Mouse (Mus musculus) ovary, adult 18-20 months (tissue): ENCODE results near the gene Gdf7.
A peak's percentile ranks its signal among the peaks of the same experiment; 100 is the strongest.

Experiments used
- DNase-seq: peaks from one replicate; pipeline ENCODE4 v3.0.0; 2022; ENCODE audit warnings: low spot score, mixed read lengths

The Gdf7 gene

DNA sequence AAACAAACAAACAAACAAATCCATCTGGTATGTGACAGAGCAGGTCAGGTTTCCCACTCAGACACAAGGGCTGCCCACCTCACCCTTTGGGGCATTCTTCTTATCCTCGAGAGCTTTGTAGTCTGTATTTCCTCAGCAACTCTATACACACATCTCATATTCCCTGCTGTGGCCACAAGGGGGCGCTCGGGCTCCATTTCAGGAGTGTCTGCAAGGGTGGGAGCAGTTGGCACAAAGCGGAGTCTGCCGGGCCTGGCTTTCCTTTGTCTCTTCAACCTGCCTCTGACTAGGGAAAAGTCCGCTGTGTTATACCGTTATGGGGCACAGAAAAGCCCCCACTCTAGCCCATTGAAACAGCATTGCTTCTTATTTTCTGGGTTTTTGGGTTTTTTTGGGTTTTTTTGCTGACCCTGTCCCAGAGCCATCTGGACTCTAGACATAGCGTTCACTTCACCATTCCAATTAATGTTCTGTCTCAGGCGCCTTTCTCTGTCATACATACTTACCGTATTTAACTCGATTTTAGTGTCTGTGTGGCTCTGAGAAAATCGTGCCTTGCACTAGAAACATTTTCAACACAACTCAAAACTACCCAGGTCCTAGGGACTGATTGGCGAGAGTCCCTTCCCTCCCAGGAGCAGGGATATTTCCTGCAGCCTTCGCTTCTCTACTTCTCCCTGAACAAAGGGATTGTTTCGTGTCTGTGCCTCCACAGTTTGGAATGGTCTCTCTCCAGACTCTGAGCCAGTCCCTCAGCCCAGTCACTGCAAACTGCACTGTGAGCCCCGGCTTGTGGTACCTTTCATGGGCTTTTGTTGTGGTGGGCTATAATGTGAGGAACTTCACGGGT is 25.3 kb upstream of the Gdf7 start:
- peak; percentile 80 for DNase-seq

DNA sequence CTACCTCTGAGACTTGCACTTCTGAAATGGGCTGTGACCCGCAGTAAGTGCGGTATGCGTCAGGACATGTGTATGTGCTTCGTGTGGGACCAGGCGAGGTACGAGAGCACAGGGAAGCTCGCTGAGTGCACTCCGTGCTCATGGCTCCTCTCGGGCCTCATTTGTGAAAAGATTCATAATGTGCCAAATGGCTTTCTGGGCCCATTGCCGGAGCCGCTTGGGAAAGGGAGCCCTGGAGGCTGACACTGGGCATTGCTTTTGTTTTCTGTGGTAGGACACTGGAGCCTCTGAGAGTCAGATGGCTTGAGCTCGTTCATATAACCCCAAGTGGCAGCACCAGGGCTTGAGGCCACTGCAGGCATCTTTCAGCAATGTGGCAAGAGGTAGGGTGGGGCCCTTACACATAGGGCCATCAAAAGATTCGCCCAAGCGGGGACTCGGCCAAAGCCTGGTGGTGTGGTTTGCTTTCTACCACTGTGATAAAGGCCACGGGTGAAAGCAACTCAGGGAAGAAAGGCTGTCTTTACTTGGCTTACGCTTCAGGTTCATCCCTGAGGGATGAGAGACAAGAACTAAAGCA is 24.3 kb upstream of the Gdf7 start:
- DNase-seq: no peak

DNA sequence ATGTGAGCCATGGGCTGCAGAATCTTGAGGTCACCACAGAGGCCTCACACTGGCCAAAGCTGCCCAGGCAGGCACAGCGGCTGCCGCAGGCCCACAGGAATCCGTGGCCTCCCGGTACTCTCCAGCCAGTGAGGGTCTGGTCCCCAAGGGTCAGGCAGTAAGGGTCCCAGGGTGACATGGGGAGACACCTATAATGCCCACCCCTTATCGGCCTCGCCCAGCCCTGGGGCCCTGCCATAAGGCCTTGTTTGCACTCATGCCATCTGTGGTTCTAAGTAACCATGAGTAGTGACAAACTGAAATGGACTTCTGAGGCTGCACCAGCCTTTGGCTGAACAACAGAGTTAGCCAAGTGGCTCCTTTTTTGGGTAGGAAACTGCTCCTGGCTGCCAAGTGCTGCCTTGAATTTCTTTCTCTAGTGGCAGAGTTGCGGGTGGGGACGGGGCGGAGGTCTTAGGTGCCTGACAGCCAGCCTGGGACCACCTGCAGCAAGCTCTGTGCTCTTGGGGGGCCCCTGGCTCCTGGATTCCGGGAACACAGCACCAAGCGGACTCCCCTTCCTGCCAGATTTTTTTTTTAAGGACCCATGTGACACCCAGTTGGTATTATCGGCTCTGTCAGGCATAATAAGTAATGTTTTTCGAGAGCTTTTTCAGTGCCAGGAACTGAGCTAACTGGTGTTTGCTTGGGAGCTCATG is 23.6 kb upstream of the Gdf7 start:
- no peak for DNase-seq

DNA sequence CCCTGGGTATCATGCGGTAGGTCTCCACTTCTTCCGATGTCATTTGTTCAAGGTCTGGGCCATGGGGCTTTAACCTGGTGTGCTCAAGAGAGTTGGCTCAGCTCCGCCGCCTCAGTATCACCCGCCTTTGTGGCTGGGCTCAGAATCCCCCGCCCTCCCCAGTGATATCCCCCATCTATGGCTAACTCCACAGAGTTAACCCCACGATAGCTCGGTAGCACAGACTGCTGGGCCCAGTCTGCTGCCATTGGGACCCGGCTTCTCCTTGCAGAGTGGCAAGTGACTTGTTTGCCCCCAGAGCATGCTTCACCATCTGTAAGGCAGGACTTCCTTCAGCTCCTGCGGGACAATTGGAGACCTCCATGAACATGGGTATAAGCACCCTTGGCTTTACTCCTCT is 22.3 kb upstream of the Gdf7 start:
- no peak for DNase-seq

DNA sequence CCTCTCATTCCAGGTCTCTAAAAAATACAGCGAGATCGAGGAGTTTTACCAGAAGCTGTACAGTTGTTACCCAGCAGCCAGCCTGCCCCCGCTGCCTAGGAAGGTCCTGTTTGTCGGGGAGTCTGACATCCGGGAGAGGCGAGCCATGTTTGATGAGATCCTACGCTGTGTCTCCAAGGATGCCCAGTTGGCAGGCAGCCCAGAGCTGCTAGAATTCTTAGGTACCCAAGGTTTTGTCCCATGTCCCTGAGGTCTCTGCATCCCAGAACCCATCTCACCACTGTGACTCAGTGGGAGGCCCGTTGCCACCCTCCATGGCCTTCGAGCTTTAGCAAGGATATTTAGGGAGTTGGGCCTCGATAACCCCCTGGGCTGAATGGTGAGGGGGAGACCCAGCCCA is 19.8 kb upstream of the Gdf7 start:
- no peak for DNase-seq

DNA sequence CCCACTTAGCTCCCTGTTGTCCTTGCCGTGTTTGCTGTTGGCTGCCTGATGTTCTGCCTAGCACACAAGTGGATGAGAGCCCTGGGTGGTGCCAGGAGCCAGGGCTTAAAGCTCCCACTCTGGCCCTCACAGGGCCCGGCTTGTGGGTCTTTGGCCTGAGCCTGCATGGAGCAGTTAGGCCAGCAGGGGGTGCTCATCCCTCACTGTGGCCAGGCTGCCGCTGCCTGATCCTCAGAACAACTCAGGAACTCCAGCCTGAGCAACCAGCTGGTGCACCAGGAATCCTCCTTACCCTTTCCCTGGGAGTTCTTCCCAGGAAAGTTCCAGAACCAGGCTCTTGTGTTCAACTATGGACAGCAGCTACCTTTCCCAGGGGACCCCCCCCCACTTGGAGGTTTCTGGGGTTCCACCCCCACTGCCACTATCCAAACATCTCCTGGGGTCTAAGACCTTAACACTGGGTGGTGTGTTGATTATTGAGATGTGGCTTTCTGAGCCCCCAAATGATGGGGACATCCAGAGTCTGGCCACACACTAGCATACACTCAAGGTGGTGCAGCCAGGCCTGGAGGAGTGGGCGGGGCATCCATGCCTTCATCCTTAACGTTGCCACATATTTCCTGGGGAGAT is 18.4 kb upstream of the Gdf7 start:
- no peak for DNase-seq

DNA sequence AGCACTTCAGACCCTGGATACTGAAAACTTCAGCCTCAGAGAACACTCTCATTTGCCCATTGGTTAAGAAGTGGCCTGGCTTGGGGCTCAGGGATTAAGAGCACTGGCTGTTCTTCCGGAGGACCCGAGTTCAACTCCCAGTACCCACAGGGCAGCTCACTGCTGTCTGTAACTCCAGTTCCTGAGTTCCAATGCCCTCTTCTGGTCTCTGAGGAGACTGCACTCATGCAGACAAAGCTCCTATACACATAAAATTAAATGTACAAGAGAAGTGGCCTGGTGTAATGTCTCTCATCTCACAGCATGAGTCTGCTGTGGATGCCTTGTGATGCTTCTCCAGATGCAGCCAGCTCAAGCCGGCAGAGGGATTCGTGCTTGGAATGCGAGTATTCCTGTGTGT is 14.8 kb upstream of the Gdf7 start:
- no peak for DNase-seq

DNA sequence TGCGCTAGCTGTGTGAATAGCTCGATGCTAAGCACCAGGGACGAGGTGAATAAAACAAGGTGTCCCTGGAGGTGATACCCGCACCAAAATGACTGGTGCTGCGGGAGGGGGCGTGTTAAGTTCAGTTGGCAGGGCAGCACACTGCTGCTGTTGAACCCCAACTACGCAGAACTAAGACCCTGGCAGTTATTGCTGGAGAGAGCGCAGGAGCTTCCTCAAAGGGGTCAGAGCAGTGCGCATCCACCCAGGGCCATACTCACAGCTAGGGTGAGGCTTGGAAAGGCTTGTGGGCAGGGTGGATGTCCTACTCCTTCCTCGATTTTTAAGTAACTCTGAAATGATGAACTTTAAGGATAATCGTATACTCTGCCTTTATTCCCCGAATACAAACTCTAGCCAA is 12.0 kb upstream of the Gdf7 start:
- DNase-seq: no peak

DNA sequence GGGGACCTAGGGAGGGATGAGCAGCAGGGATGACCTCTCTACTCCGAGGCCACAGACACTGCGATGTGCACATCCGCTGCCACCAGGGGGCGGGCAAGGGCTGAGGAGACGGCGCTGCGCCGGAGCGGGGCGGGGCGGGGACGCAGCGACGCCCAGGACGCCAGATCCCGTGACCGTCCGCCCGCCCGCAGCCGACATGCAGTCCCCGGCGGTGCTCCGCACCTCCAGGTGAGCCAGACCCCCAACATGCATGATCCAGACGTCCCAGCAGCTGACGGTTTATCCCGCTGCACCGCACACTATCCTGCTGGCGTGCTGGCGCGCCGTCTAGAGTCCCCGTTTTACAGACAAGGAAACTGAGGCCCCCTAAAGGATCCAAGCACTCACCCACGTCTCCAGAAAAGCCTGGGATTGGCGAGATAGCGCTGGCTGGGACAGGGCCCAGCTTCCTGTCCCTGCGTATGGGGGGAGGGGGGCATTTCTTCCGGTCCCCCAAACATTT is 11.6 kb upstream of the Gdf7 start, which contains the start of gene Hs1bp3:
TSS of gene Hs1bp3 (plus strand) at position 163 of the 502 bp plus-strand sequence.
- DNase-seq: peak; percentile 58

DNA sequence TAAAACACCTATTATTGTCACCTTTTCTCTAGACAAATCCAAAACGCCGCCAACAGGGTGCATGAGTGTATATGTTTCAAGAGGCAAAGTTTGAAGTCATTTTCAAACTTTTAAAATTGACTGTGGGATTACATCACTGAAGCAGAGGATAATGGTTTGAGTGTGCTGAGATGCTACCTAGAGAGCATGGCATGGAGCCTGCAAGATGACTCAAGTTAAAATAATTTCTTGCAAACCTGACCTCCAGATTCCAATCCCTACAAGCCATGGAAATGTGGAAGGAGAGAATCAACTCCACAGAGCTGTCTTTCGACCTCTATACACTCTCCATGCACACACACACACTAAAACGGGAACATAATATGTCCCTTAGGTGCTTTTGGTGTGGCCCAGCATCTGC is 10.5 kb upstream of the Gdf7 start:
- no peak for DNase-seq

DNA sequence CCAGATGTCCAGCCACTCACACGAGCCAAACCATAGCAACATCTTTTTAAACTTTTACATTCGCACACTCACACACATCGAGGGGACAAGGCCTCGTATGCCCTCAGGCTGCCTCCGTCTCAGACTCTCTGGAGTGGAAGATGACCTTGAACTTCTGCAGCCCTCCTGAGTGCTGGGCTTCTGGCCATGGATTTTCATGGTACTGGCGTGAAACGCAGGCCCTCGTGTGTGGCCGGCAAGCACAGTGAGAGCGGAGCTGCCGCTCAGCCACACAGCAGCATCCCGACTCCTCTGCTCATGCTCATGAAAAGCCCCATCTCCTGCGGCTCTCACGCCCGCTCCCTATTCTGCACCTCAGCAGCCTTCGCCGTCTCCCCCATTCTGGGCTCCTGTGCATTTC is 9.2 kb upstream of the Gdf7 start:
- DNase-seq: no peak

DNA sequence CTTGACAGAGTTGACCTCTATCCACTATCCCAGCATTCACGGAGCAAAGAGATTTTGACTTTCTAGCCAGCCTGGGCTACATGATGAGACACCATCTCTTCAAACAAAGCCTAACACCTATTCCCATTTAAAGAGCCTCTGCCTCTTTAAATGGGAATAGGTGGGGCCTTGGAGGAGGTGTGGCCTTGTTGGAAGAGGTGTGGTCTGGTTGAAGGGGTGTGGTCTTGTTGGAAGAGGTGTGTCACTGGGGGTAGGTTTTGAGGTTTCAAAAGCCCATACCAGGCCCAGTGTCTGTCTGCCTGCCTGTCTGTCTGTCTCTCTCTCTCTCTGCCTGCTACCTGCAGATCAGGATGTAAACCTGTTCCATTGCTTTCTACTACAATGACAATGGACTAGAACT is 5.2 kb upstream of the Gdf7 start:
- DNase-seq: no peak

DNA sequence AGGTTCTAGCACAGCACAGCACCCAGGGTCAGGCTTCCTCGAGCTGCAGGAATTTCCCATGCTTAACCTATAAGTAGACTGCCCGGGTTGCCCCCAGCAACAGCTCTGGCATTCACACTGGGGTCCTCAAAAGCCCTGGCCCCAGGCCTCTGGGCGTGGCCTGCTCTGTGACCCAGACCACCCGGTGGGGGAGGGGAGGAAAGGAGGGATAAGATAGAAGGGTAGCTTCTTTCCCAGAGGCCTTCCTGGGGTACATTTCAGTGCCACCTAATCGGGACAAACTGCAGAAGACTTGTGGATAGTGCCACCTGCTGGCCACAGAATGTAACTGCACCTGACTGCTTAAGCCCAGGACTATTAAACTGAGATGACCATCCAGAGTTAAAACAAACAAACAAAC is 4.7 kb upstream of the Gdf7 start:
- no peak for DNase-seq

DNA sequence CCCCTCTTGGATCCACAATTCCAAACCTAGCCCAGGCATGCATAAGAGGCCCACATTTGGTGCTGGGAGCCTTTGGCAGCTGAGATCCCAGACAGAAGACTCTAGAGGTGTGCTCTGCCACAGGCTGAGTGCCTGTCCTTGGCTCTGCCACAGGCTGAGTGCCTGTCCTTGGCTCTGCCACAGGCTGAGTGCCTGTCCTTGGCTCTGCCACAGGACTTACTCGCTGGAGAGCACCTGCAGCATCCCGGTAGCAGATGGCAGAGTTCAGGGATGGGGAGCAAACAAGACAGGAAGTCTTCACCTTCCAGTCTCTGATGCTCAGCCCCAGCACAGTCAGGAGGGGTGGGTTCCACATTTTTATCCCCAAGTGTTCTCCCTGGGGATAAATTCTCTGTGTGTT is 3.5 kb upstream of the Gdf7 start:
- DNase-seq: no peak

DNA sequence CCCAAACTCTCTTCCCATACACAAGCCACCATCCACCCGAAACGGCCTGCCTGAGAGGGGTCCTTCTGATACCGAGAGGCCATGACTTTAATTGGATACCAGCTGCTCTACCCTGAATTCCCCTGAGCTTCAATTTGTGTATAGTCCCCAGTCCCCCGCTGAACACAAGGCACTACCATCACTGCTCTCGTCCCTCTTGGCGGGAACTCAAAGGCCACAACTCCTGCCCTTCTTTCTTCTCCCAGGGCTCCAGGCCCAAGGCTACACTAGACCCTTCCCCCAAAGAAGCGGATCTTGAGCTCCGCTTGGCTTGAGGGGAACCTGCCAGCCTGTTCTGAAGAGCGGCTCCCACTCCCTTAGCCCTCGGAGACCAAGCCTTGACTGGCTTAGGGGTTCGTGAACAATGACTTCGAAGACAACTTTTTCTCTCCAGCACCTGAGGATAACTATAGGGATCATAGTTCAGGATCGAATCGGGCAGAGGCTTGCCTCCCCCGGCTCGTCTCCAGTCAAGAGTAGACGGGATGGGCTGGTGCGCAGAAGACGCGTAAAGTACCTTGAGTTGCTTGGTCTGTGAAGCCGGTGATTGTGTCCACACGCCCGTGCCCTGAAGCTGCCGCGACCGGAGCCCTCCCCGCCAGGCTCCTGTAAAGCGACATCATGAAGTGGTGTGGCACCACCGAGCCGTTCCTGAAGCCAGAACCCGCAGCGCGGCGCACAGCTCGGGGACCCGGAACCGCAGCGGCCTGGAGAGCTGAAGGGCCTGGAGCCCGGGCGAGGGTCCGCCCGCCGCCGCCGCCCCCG is 541 bp downstream of the Gdf7 start:
- no peak for DNase-seq

DNA sequence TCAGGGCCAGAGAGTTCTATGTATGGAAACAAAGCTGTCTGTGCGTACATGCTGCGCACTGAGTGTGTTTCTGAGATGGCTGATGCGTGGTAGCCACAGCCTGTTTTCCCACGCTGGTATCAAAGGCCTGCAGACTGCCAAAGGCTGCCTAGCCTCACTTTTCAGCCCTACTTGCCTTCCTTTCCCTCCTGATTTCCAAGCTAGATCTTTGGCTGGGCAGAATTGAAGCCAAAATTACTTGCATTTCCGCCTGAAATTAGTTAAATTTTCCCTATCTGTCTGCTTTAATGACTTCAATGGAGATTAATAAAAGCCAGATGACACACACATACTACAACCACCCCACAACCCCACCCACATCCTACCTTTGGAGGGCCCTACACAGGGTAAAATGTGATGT is 1.2 kb downstream of the Gdf7 start:
- no peak for DNase-seq

DNA sequence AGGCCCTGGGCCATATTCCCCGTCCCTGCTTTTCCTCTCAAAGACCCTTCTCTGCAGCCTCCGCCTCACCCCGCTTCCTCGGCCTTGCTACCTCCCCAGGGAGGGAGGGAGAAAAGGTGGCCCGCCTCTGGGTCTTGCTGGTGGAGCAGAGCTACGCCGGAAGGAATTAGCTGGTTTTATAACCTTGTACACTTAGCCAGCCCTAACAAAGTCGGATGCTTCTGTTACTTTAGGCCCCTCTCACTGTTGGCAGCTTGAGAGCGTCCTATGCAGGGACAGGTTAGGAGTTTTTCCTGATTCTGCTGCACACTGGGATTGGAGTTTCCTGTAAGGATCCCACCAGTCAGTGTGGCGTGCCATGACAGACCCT is 1.7 kb downstream of the Gdf7 start:
- DNase-seq: no peak

DNA sequence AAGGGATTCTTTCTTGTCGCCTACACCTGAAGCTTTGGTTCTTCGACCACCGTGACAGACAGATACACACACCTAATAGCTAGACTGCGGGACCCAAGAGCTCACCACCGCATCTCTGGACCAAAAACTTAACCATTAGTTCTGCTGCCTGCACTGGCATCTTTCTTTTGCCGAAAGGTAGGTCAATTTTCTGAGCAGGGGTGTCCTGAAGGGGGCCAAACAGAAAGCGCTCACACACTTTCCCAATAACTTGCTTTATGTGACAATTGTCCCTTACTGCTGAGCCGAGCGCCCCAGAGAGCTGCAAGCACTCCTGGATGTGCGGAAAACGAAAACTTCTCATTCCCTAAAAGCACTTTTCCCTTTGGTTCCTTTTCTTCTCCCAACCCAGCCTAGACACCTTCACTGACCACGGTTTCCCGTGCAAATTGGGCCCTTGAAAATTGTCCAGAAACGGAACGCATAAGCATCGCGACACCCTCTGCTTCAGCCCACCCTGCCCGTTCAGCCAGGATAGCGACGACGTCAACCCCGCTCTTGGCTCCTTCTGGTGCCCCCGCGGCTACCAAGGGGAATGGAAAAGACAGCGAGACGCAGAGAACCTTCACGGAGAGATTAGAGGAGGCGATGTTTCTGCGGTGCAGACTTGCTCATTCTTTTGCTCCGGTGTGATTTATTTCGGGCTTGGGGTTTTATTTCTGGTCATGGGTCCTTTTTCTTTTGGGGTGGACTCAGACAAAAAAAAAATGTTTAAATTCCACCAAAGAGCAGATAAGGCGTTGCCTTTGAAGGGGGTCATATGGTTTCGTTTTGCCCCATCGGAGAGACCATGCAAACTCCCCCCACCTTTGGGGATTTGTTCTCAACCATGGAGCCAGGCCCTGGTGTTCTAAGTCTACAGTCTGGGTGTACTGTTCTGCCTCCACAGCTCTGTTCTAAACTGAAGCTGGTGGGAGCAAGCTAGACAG is 2.3 kb downstream of the Gdf7 start:
- no peak for DNase-seq

DNA sequence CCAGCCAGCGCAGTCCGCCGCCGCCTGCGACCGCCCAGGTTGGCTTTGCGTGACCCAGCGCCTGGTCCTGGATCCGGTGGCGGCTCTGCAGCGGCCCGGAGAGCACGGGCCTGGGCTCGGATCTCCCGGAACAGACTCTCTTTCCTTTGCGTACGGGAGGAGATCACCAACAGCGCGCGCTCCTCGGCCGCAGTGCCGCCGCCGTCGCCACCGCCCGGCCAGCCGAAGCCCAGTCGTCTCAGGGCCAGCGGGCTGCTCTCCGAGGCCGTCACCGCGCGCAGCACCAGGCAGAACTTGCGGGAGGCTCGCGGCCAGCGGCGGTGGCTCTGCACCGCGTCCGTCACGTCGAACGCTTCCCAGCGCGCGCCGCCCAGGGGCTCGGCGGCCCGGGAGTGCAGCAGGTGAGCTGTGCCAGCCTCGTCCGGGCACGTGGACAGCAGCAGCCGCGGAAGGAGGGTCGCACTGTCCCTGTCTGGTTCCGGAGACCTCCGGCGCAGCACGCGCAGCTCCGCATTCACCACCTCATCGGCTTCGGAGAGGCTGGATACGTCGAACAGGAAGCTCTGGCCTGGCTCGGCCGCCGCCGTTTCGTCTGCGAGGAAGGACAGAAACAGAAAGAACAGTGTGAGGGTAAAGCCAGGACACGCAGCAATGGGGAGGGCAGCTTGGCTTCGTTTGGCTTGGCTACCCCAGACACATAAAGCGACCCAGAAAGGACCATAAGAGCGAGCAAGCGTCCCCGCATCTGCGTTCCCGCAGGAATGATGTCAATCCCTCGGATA is 3.2 kb downstream of the Gdf7 start:
- no peak for DNase-seq
